Mouse (Mus musculus) spleen, adult 2 months (tissue): ENCODE measurements around the gene S100a14. TPM values are rescaled to one million over a fixed set of nuclear protein-coding genes. Genes with fewer than 3 reads are reported as not detected.

Experiments used
- DNase-seq, 2 experiments: peaks; one replicate each; pipeline versions ENCODE4 v3.0.0 to v3.0.0-alpha.2; 2012 to 2021; ENCODE audit warnings: low spot score in 2 of 2, low read depth in 1 of 2
- H3K27ac ChIP-seq: fragments of 200-500 bp; 2 replicates; pipeline ENCODE4 v1.5.1; 2012; ENCODE audit warnings: low read length, inconsistent platforms; ENCODE audit not compliant: insufficient read depth
- H3K27me3 ChIP-seq: fragments of 200-500 bp; 2 replicates; pipeline ENCODE4 v1.6.1; 2012; ENCODE audit warnings: mild to moderate bottlenecking, moderate library complexity, low read length, inconsistent platforms; ENCODE audit not compliant: control insufficient read depth, insufficient read depth
- H3K36me3 ChIP-seq: fragments of 200-500 bp; 2 replicates; pipeline ENCODE4 v1.6.1; 2012; ENCODE audit warnings: mild to moderate bottlenecking, low read length, inconsistent platforms; ENCODE audit not compliant: control insufficient read depth, insufficient read depth
- H3K4me1 ChIP-seq: fragments of 200-500 bp; 2 replicates; pipeline ENCODE4 v1.6.1; 2011; ENCODE audit warnings: inconsistent platforms; ENCODE audit not compliant: control insufficient read depth, insufficient read depth, insufficient read length
- H3K4me3 ChIP-seq: fragments of 200-500 bp; 2 replicates; pipeline ENCODE4 v1.5.1; 2011; ENCODE audit warnings: mild to moderate bottlenecking, inconsistent platforms; ENCODE audit not compliant: insufficient read depth, insufficient read length; ENCODE audit errors: extremely low read depth
- CTCF ChIP-seq: fragments of 200-500 bp; IDR thresholded peaks from 2 replicates; pipeline ENCODE4 v1.5.1; 2011; ENCODE audit warnings: mild to moderate bottlenecking, inconsistent platforms; ENCODE audit not compliant: insufficient read depth, insufficient read length, insufficient replicate concordance; ENCODE audit errors: extremely low read depth
- POLR2A ChIP-seq: fragments of 200-500 bp; IDR thresholded peaks from 2 replicates; pipeline ENCODE4 v1.6.1; 2011; ENCODE audit warnings: low read depth, low read length, inconsistent platforms
- WGBS: fragments of 180-500 bp; shearing (Covaris S2); methylation state at CpG from one replicate; pipeline ENCODE4 v1.1.7; 2018; 5-methylcytosine and 5-hydroxymethylcytosine counted together
- polyA plus RNA-seq: library from polyadenylated mRNA; depleted of rRNA; stranded (reverse); fragments of >200 nt; gene quantifications from 2 replicates; pipeline ENCODE4 v1.2.3, GENCODE M21; 2012; rRNA removed

The S100a14 gene
- polyA plus RNA-seq: 0.06 TPM in 1 of 2 replicates, not detected in the other

- Histone ChIP-seq H3K27ac (no peak within 1 kb of the TSS), H3K36me3 (peaks cover 4% of the 10 kb centered on the region; the same call in 1 of the 2 replicates), H3K27me3 (no peaks in the 10 kb centered on the region), H3K4me1 (no peaks in the 10 kb centered on the region), H3K4me3 (no peak within 1 kb of the TSS)
- TF ChIP-seq CTCF (no peak), POLR2A (no peak)
- no peak for DNase-seq
- WGBS: 70% methylated on average over 5 of the region's 5 CpGs
Measured at GRCm38 (mm10) chr3:90526580-90526979, at the start of gene S100a14. Gene S100a14 (plus strand): TSS chr3:90526856.

- TF ChIP-seq POLR2A (no peak), CTCF (no peak)
- Histone ChIP-seq H3K4me1 (no peaks in the 10 kb centered on the region), H3K36me3 (peaks cover 47% of the 10 kb centered on the region), H3K27me3 (no peaks in the 10 kb centered on the region), H3K4me3 (no peak overlapping the region), H3K27ac (no peak overlapping the region)
- WGBS: 90% methylated on average over 5 of the region's 5 CpGs
- DNase-seq: no peak
Measured at GRCm38 (mm10) chr3:90486998-90487397, 39.7 kb upstream of the S100a14 start.

- Histone ChIP-seq H3K27me3 (no peaks in the 10 kb centered on the region), H3K4me1 (no peaks in the 10 kb centered on the region), H3K36me3 (peaks cover 35% of the 10 kb centered on the region), H3K4me3 (no peak overlapping the region), H3K27ac (no peak overlapping the region)
- no peak for DNase-seq
- no peak for TF ChIP-seq POLR2A
- no peak for TF ChIP-seq CTCF
- 95% methylated on average over 6 of the region's 6 CpGs for WGBS
Measured at GRCm38 (mm10) chr3:90488576-90488975, 38.1 kb upstream of the S100a14 start.

GRCm38 (mm10) chr3:90490696-90491256, 35.9 kb upstream of the S100a14 start, which contains the start of gene Snapin:
Gene Snapin (minus strand): TSS chr3:90491033.
- WGBS: under 1% methylated on average over 37 of the region's 37 CpGs
- Histone ChIP-seq H3K4me3 (peak within 1 kb of the TSS; percentile 99), H3K36me3 (peaks cover 30% of the 10 kb centered on the region), H3K27me3 (no peaks in the 10 kb centered on the region), H3K4me1 (no peaks in the 10 kb centered on the region), H3K27ac (peak within 1 kb of the TSS; percentile 92)
- peak; percentile 90 to 95 for DNase-seq
- TF ChIP-seq POLR2A (peak; percentile 36; the same call in 1 of the 2 replicates), CTCF (peak; percentile 85)

- no peaks in the 10 kb centered on the region for H3K4me1 ChIP-seq
- 35% methylated on average over 2 of the region's 2 CpGs for WGBS
- no peak overlapping the region for H3K4me3 ChIP-seq
- H3K27ac ChIP-seq: no peak overlapping the region
- no peaks in the 10 kb centered on the region for H3K27me3 ChIP-seq
- peak; percentile 38 to 54 for DNase-seq
- H3K36me3 ChIP-seq: peaks cover 28% of the 10 kb centered on the region
- no peak for TF ChIP-seq CTCF
- no peak for TF ChIP-seq POLR2A
Measured at GRCm38 (mm10) chr3:90491350-90491749, 35.3 kb upstream of the S100a14 start.

GRCm38 (mm10) chr3:90493831-90494540, 32.7 kb upstream of the S100a14 start:
- no peaks in the 10 kb centered on the region for H3K27me3 ChIP-seq
- 86% methylated on average over 4 of the region's 4 CpGs for WGBS
- peaks cover 19% of the 10 kb centered on the region for H3K36me3 ChIP-seq
- no peak for TF ChIP-seq POLR2A
- TF ChIP-seq CTCF: no peak
- H3K27ac ChIP-seq: no peak overlapping the region
- DNase-seq: no peak
- no peak overlapping the region for H3K4me3 ChIP-seq
- no peaks in the 10 kb centered on the region for H3K4me1 ChIP-seq

DNA sequence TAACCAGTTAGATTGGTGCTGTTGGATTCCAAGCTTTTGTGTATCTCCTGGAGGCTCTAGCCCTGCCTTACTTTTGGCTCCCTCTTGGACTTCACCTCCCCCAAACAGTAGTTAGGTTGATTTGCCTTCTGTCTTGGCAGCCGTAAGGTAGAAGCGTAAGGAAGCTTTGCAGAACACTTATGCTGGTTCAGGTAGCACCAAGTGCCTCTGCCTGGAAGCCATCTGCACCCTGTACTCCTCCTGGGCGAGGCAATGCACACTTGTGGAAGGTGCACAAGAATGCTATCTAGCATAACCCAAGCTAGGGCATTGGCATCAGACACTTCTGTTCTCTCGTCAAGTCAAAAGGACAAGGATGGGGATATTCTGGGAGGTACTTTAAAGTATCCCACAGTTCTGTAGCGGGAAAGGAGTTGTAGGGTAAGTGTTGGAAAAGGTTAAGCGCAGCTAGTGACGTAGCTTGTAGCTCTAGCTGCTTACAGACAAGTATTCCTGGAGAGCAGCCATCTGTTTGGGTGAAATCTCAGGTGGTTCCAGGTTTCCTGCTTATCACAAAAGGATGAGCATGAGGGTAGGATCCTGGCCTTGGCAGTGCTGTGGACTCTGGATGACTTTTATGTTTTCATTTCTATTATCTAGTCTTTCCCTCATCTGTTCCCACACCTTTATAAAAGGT, 30.7 kb upstream of the S100a14 start:
- no peak for TF ChIP-seq POLR2A
- WGBS: 94% methylated on average over 7 of the region's 7 CpGs
- no peaks in the 10 kb centered on the region for H3K4me1 ChIP-seq
- DNase-seq: no peak
- peaks cover 24% of the 10 kb centered on the region for H3K36me3 ChIP-seq
- no peak overlapping the region for H3K4me3 ChIP-seq
- no peaks in the 10 kb centered on the region for H3K27me3 ChIP-seq
- H3K27ac ChIP-seq: no peak overlapping the region
